Mouse (Mus musculus) neural tube, embryonic 15.5 days (tissue): ENCODE data around the gene Dpf3. TPM values are rescaled to one million over a fixed set of nuclear protein-coding genes. Genes with fewer than 3 reads are reported as not detected.

Experiments
- ATAC-seq: fragments of 200-750 bp; cut with Nextera tagmentation; 2 replicates; pipeline ENCODE4 v1.8.0; 2017; ENCODE audit warnings: mild to moderate bottlenecking, moderate TSS enrichment, moderate library complexity; ENCODE audit not compliant: low FRiP score
- H3K27ac ChIP-seq: fragments of 300-500 bp; sonication (generic); replicated peaks from 2 replicates; pipeline ENCODE4 v1.5.1; 2015; ENCODE audit warnings: mild to moderate bottlenecking, inconsistent platforms
- H3K27me3 ChIP-seq: fragments of 300-500 bp; sonication (generic); replicated peaks from 2 replicates; pipeline ENCODE4 v1.6.1; 2015; ENCODE audit warnings: inconsistent platforms
- H3K36me3 ChIP-seq: fragments of 300-500 bp; sonication (generic); 2 replicates; pipeline ENCODE4 v1.6.1; 2015; ENCODE audit warnings: inconsistent platforms
- H3K4me1 ChIP-seq: fragments of 300-500 bp; sonication (generic); 2 replicates; pipeline ENCODE4 v1.6.1; 2015; ENCODE audit warnings: inconsistent platforms
- H3K4me2 ChIP-seq: fragments of 300-500 bp; sonication (generic); 2 replicates; pipeline ENCODE4 v1.6.1; 2015; ENCODE audit warnings: inconsistent platforms, mild to moderate bottlenecking, moderate library complexity
- H3K4me3 ChIP-seq: fragments of 300-500 bp; sonication (generic); replicated peaks from 2 replicates; pipeline ENCODE4 v1.5.1; 2015; ENCODE audit warnings: mild to moderate bottlenecking, inconsistent platforms
- H3K9ac ChIP-seq: fragments of 300-500 bp; sonication (generic); replicated peaks from 2 replicates; pipeline ENCODE4 v1.6.1; 2015; ENCODE audit warnings: mild to moderate bottlenecking, inconsistent platforms
- H3K9me3 ChIP-seq: fragments of 300-500 bp; sonication (generic); replicated peaks from 2 replicates; pipeline ENCODE4 v1.6.1; 2016; ENCODE audit warnings: inconsistent platforms
- WGBS: fragments of 180-500 bp; shearing (Covaris S2); methylation state at CpG from one replicate; pipeline ENCODE4 v1.1.7; 2015; ENCODE audit warnings: mixed read lengths; 5-methylcytosine and 5-hydroxymethylcytosine counted together
- polyA plus RNA-seq: library from polyadenylated mRNA; unstranded; fragments of >200 nt; fragmentation: Nextera tagmentation; extraction: Ambion mirVana; gene quantifications from 2 replicates; pipeline ENCODE4 v1.2.1, GENCODE M21; 2015

Gene Dpf3
- polyA plus RNA-seq, 1 experiment from 2014 or later: 15.5 TPM

DNA sequence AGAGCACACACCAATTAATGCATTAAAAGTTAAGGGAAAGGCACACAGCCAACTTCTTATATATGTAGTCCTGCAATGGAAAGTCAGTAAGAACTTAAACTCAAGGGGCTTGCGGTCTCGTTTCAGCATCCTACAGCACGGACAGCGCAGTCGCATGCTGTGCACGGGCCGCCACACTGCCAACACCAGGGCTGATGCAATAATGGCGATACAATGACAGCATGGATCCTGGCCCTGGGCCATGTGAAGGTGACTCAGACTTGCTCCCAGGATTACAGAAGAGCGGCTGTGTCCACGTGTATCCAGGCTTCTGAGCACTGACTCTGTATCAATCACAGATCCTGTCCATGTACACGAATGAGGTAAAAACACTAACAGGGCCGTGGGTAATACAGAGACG lies 158.6 kb downstream of the Dpf3 start:
- WGBS: 57% methylated on average over 13 of the region's 13 CpGs
- H3K9me3 ChIP-seq: no peaks in the 10 kb centered on the region
- H3K4me3 ChIP-seq: no peak overlapping the region
- ATAC-seq: 0 out of 2 replicates have a peak, but pooled peaks have one; percentile 38
- H3K4me2 ChIP-seq: no peak overlapping the region
- no peak overlapping the region for H3K9ac ChIP-seq
- H3K36me3 ChIP-seq: no peaks in the 10 kb centered on the region
- peaks cover 9% of the 10 kb centered on the region for H3K4me1 ChIP-seq
- no peak overlapping the region for H3K27ac ChIP-seq
- no peaks in the 10 kb centered on the region for H3K27me3 ChIP-seq

DNA sequence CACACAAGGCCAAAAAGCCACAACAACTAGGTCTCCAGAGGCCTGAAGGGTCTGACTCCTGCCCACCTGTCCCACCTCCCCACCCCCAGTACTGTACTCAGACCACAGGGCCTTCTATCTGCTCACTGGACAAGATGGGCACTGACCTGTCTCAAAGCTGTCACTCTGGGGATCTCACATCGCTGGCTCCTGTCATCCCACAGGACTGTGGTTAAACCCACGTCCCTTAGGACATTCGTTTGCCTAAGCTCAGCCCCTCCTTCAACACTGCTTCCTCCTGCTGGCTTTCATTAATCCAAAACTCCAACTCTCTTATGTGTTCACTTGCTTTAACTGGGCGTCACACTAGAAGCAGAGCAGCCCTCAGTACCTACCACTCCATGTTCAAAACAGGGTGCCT lies 159.0 kb downstream of the Dpf3 start:
- Histone ChIP-seq H3K9me3 (no peaks in the 10 kb centered on the region), H3K27me3 (no peaks in the 10 kb centered on the region), H3K4me1 (peaks cover 9% of the 10 kb centered on the region), H3K27ac (no peak overlapping the region), H3K36me3 (no peaks in the 10 kb centered on the region), H3K4me2 (no peak overlapping the region), H3K4me3 (no peak overlapping the region), H3K9ac (no peak overlapping the region)
- ATAC-seq: no peak
- WGBS: 70% methylated on average over 4 of the region's 4 CpGs

DNA sequence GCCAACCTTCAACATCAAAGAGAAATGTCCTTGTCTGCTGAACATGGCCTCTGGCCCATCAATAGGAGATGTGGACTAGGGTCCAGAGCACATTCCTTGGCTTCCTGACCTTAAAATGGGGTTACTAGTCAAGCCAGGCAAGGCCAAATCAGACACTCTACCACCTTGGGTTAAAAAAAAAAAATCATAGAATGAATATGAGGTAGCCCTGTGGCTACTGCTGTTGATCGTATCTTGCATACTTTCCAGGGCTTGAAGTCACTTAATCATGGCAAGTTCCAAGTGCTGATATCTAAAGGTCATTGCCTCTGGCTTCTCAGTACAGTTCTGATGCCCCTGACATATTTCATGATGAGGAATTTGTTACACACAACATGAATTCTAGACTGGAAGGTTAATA lies 160.1 kb downstream of the Dpf3 start:
- no peaks in the 10 kb centered on the region for H3K36me3 ChIP-seq
- H3K27ac ChIP-seq: no peak overlapping the region
- H3K4me2 ChIP-seq: no peak overlapping the region
- H3K9me3 ChIP-seq: no peaks in the 10 kb centered on the region
- 82% methylated on average over 1 of the region's 1 CpGs for WGBS
- ATAC-seq: no peak
- no peak overlapping the region for H3K9ac ChIP-seq
- H3K27me3 ChIP-seq: no peaks in the 10 kb centered on the region
- no peak overlapping the region for H3K4me3 ChIP-seq
- H3K4me1 ChIP-seq: peaks cover 9% of the 10 kb centered on the region

DNA sequence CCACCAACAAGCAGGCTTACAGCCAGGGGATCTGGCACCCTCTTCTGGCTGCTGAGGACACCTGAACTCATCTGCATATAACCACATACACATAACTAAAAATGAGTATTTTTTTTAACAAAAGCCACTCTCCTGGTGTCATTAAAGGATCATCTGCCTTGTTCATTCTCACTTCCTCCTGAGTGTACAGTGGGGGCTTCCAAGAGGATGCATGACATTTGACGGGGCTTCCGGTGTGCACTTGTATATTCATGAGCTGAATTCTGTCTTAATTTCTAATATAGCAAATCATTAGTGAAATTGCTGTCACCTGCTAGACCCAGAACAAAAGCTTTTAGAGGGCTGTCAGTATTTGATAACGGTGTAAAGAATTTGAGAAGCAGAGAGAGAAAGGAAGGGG lies 166.8 kb downstream of the Dpf3 start:
- Histone ChIP-seq H3K4me3 (no peak overlapping the region), H3K9me3 (no peaks in the 10 kb centered on the region), H3K27me3 (no peaks in the 10 kb centered on the region), H3K4me2 (no peak overlapping the region), H3K27ac (no peak overlapping the region), H3K9ac (no peak overlapping the region), H3K4me1 (peaks cover 13% of the 10 kb centered on the region; the same call in 1 of the 2 replicates), H3K36me3 (no peaks in the 10 kb centered on the region)
- ATAC-seq: no peak
- 79% methylated on average over 3 of the region's 3 CpGs for WGBS

DNA sequence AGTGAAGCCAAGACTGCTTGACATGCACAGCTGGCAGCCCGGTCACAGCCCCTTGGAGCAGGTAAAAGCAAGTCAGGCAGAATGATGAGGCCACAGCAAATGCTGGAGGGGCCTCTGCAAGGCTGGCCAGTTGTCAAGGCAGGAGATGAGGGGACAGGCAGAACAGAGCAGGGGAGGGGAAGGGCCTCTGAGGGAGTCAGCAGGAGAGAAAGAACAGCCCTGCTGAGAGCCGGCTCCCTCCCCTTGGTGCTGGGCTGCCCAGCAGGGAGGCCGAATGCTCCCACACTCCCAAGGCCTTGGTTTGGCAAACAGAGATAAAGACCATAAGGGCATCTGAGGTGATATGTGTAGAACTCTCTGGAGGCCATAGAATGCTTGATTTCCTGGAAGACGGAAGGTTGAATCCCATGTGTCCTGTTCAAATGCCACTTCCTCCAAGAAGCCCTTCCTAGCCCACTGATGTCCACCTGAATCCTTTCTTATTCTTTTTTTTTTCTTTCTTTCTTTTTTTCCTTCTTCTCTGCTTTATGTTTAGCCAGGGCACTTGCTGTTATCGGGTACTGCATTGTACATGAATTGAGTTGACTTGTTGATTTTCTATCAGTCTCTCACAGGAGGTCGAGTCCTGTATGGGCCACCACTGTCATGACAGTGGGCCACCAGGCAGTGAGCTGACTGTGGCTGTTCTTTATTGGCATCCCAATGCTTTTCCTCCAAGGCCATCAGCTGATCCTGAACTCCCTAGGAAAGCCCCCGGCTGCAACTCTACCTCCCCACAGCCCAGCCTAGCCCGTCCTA lies 169.7 kb downstream of the Dpf3 start:
- no peak overlapping the region for H3K4me2 ChIP-seq
- 73% methylated on average over 8 of the region's 8 CpGs for WGBS
- H3K9me3 ChIP-seq: no peaks in the 10 kb centered on the region
- H3K9ac ChIP-seq: no peak overlapping the region
- ATAC-seq: no peak
- H3K4me1 ChIP-seq: peaks cover 20% of the 10 kb centered on the region; the same call in 1 of the 2 replicates
- no peak overlapping the region for H3K4me3 ChIP-seq
- H3K27me3 ChIP-seq: no peaks in the 10 kb centered on the region
- H3K36me3 ChIP-seq: no peaks in the 10 kb centered on the region
- no peak overlapping the region for H3K27ac ChIP-seq

DNA sequence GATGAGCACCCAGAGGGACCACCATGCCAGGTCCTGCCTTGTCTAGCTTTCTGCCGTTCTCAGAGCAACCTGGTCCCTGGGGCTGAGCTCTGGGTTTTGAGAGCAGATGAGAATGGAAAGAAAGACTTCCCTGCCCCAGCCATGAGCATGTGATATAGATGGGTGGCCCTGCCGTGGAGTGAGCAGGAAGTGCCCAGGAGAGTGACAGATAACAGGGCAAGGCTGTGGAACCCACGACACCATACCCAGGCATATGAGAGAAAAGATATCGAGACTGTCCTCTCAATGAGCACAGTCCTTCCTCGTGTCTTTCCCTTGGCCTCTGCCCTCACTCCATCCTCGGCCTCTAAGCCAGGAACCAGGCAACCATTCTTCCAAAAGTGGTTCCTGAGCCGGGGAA lies 172.8 kb downstream of the Dpf3 start:
- Histone ChIP-seq H3K4me2 (no peak overlapping the region), H3K27ac (no peak overlapping the region), H3K36me3 (no peaks in the 10 kb centered on the region), H3K4me3 (no peak overlapping the region), H3K9ac (no peak overlapping the region), H3K4me1 (peaks cover 26% of the 10 kb centered on the region; the same call in 1 of the 2 replicates), H3K27me3 (no peaks in the 10 kb centered on the region), H3K9me3 (no peaks in the 10 kb centered on the region)
- no peak for ATAC-seq
- WGBS: 85% methylated on average over 7 of the region's 7 CpGs

DNA sequence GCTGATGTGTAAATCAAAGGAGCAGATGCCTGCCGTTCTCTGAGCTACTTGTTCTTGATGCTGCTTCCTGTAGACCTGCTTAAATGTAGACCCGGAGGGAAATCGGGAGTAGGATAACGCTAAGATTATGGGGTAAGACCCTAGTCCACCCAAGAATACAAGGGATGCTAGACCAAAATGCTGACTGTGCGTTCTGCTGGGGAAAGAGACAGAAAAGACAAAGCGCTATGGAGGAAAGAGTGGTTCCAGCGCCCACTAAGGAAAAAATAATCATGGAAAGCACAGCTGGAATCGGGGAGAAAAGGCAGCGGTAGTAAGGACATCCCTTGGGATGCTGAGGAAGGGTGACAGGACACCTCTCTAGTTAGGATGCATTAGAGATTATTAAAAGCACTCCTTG lies 174.7 kb downstream of the Dpf3 start:
- no peaks in the 10 kb centered on the region for H3K36me3 ChIP-seq
- WGBS: 89% methylated on average over 9 of the region's 9 CpGs
- H3K9me3 ChIP-seq: no peaks in the 10 kb centered on the region
- no peak overlapping the region for H3K4me3 ChIP-seq
- H3K9ac ChIP-seq: no peak overlapping the region
- H3K27me3 ChIP-seq: no peaks in the 10 kb centered on the region
- H3K4me2 ChIP-seq: no peak overlapping the region
- H3K27ac ChIP-seq: no peak overlapping the region
- ATAC-seq: no peak
- H3K4me1 ChIP-seq: peaks cover 26% of the 10 kb centered on the region; the same call in 1 of the 2 replicates

DNA sequence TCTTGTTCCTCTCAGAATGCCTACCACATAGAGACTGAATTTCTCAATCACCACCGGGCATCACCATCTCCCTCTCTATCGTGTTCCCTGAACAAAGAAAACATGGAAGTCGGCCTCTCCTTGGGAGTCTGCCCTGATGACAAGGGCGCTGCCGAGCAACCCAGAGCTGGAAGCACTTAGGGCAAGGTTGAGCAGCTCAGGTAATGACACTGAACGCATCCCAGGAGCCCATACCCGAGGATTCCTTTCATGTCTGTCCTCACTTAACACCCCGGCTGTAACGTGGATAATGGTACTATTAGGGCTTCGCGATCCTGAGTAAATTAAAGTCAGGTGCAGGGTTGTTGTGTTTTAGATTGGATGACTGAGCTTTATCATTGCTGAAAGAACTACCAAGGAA lies 176.9 kb downstream of the Dpf3 start:
- H3K9ac ChIP-seq: no peak overlapping the region
- H3K4me2 ChIP-seq: no peak overlapping the region
- H3K36me3 ChIP-seq: no peaks in the 10 kb centered on the region
- no peak overlapping the region for H3K4me3 ChIP-seq
- peaks cover 12% of the 10 kb centered on the region; the same call in 1 of the 2 replicates for H3K4me1 ChIP-seq
- no peaks in the 10 kb centered on the region for H3K9me3 ChIP-seq
- H3K27ac ChIP-seq: no peak overlapping the region
- 48% methylated on average over 11 of the region's 11 CpGs for WGBS
- ATAC-seq: no peak
- no peaks in the 10 kb centered on the region for H3K27me3 ChIP-seq

DNA sequence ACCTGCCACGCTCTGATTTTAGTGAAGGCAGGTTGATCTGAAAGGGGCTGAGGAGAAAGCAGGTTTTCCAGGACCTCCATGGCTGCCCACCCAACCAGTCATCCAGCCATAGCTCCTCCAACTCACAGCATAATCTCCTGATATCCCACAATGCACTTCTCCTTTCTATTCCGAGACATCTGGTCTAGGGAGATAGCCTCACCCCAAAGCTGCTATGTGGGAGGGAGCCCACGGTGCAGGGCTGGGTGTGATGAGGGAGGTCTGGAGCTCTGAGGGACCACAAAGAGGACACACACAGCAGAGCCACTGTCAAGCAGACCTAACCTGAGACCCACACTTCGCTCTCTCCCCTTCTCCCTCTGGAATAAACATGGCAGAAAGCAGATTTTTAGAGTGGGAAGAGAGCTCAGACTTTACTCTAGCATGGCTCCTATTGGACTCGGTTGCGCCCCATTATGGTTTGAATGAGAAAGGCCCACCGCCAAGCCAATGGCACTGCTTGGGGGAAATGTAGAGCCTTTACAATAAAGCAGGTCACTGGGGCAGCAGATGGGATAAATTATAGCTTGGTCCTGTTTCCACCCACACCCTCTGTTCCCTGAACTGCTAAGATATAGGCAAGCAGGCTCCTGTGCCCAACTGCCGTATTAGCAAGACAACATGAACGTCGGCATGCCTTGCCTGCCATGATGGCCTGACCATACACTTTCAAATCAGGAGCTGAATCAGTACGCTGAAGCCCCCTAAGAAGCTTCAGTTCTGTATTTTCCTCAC lies 178.3 kb downstream of the Dpf3 start:
- H3K4me2 ChIP-seq: no peak overlapping the region
- H3K4me1 ChIP-seq: peaks cover 7% of the 10 kb centered on the region
- H3K9ac ChIP-seq: no peak overlapping the region
- H3K27me3 ChIP-seq: no peaks in the 10 kb centered on the region
- no peak for ATAC-seq
- no peak overlapping the region for H3K27ac ChIP-seq
- H3K36me3 ChIP-seq: no peaks in the 10 kb centered on the region
- H3K4me3 ChIP-seq: no peak overlapping the region
- H3K9me3 ChIP-seq: no peaks in the 10 kb centered on the region
- WGBS: 79% methylated on average over 11 of the region's 11 CpGs

DNA sequence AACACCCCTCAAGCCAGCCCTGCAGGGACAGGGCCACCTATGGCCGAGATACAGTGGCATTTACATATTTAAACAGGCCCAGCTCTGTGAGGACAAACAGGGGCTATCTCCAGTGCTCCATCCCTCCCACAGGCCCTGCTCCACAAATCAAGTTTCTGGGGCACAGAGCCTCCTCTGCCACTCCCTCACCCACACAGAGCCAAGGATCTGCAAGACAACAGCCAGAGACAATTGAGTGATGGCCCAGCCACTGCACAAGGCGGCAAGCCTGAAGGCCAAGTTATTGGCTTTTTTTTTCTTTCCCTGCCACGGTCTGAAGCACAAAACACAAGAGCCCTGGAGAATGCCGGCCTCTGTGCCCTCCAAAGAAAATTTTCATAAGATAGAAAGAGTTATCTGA lies 178.9 kb downstream of the Dpf3 start:
- H3K4me1 ChIP-seq: peaks cover 13% of the 10 kb centered on the region
- no peak overlapping the region for H3K4me2 ChIP-seq
- no peak overlapping the region for H3K9ac ChIP-seq
- H3K27me3 ChIP-seq: no peaks in the 10 kb centered on the region
- H3K9me3 ChIP-seq: no peaks in the 10 kb centered on the region
- H3K36me3 ChIP-seq: no peaks in the 10 kb centered on the region
- WGBS: 32% methylated on average over 4 of the region's 4 CpGs
- no peak overlapping the region for H3K4me3 ChIP-seq
- H3K27ac ChIP-seq: no peak overlapping the region
- ATAC-seq: no peak

DNA sequence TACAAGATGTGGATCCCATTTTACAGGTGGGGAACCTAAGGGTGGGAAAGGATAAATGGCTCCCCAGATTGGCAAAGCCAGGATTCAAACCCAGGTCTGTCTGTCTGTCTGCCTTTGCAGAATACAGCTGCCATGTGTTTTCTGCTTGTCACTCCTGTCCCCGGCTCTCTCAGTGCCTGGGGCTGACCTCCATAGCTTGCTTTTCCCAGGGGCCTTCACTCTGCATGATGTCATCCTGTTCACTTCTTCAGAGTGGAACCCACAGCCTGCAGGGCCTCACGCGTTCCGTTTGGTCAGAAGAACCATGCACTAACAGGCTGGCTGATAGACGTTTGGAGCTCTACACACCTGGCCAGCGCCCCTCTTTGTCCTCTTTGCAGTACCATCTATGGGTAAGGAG lies 184.3 kb downstream of the Dpf3 start:
- H3K36me3 ChIP-seq: no peaks in the 10 kb centered on the region
- 0 out of 2 replicates have a peak overlapping the region, but pooled peaks have one; percentile 23 for H3K9ac ChIP-seq
- H3K4me2 ChIP-seq: peak overlapping the region; percentile 35
- no peaks in the 10 kb centered on the region for H3K27me3 ChIP-seq
- H3K4me1 ChIP-seq: peaks cover 29% of the 10 kb centered on the region
- H3K27ac ChIP-seq: peak overlapping the region; percentile 86
- H3K9me3 ChIP-seq: no peaks in the 10 kb centered on the region
- H3K4me3 ChIP-seq: no peak overlapping the region
- no peak; the same call in 1 of the 2 replicates for ATAC-seq
- 46% methylated on average over 6 of the region's 6 CpGs for WGBS
